Comparison of ENCODE assay signal across 10 mouse cellular contexts in genomic region chr11:11831526-11831925, GRCm38 (mm10). TPM values are rescaled to one million over a fixed set of nuclear protein-coding genes. Genes with fewer than 3 reads are reported as not detected.
DNase-seq lines count a peak whose midpoint lies in the region; ATAC-seq lines count a peak whose summit lies in the region.
"Had no signal": no experiment of that assay in that cellular context is flagged by ENCODE, and none has a peak within 500 bp of the region (broad histone marks: within the 10 kb centered on the region; RNA-seq: fewer than 3 reads in every experiment).

No protein-coding gene starts in this region.

- no peak overlapping the region for H3K9ac ChIP-seq in forebrain, embryonic 13.5 days
- peak overlapping the region; percentile 34; the same call in 1 of the 2 replicates for H3K9ac ChIP-seq in kidney, embryonic 14.5 days (ENCODE audit: low read depth, low read length)
- H3K9ac ChIP-seq in hindbrain, embryonic 13.5 days = no peak overlapping the region
- H3K9ac ChIP-seq in liver, embryonic 12.5 days = no peak overlapping the region

- H3K9me3 ChIP-seq in forebrain, embryonic 10.5 days = no peaks in the 10 kb centered on the region
- no peaks in the 10 kb centered on the region for H3K9me3 ChIP-seq in forebrain, embryonic 13.5 days (replicated peaks)
- no peaks in the 10 kb centered on the region for H3K9me3 ChIP-seq in kidney, embryonic 14.5 days (ENCODE audit: control insufficient read depth, low read length)
- H3K9me3 ChIP-seq in hindbrain, embryonic 13.5 days = no peaks in the 10 kb centered on the region
- no peaks in the 10 kb centered on the region for H3K9me3 ChIP-seq in liver, embryonic 12.5 days (replicated peaks)

- no peak overlapping the region for H3K4me3 ChIP-seq in forebrain, embryonic 10.5 days
- H3K4me3 ChIP-seq in forebrain, embryonic 13.5 days = no peak overlapping the region
- H3K4me3 ChIP-seq in kidney, embryonic 14.5 days (ENCODE audit: low read length) = no peak overlapping the region
- H3K4me3 ChIP-seq in hindbrain, embryonic 13.5 days = no peak overlapping the region
- no peak overlapping the region for H3K4me3 ChIP-seq in liver, embryonic 12.5 days

- ATAC-seq in forebrain, embryonic 13.5 days = no peak
- ATAC-seq in kidney, embryonic 14.5 days (ENCODE audit: low FRiP score, low TSS enrichment) = no peak
- no peak for ATAC-seq in hindbrain, embryonic 13.5 days (ENCODE audit: low FRiP score)
- no peak for ATAC-seq in liver, embryonic 12.5 days

- peak overlapping the region; percentile 81 for H3K27ac ChIP-seq in forebrain, embryonic 10.5 days
- no peak overlapping the region for H3K27ac ChIP-seq in forebrain, embryonic 13.5 days
- H3K27ac ChIP-seq in kidney, embryonic 14.5 days (ENCODE audit: low read depth, low read length) = peak overlapping the region; percentile 92
- H3K27ac ChIP-seq in hindbrain, embryonic 13.5 days = peak overlapping the region; percentile 48; the same call in 1 of the 2 replicates
- H3K27ac ChIP-seq in liver, embryonic 12.5 days = peak overlapping the region; percentile 73
- H3K27ac ChIP-seq: macrophage had no signal

- H3K4me1 ChIP-seq in forebrain, embryonic 10.5 days = peaks cover 81% of the 10 kb centered on the region
- peaks cover 35% of the 10 kb centered on the region for H3K4me1 ChIP-seq in forebrain, embryonic 13.5 days
- H3K4me1 ChIP-seq in kidney, embryonic 14.5 days (ENCODE audit: control insufficient read depth, insufficient read depth, low read length) = peaks cover 59% of the 10 kb centered on the region
- H3K4me1 ChIP-seq in hindbrain, embryonic 13.5 days (replicated peaks) = peaks cover 45% of the 10 kb centered on the region
- peaks cover 82% of the 10 kb centered on the region for H3K4me1 ChIP-seq in liver, embryonic 12.5 days

- no peak overlapping the region for H3K4me2 ChIP-seq in forebrain, embryonic 13.5 days
- H3K4me2 ChIP-seq in kidney, embryonic 14.5 days (replicated peaks; ENCODE audit: low read depth, low read length) = no peak overlapping the region
- H3K4me2 ChIP-seq in hindbrain, embryonic 13.5 days = no peak overlapping the region
- peak overlapping the region; percentile 19; the same call in 1 of the 2 replicates for H3K4me2 ChIP-seq in liver, embryonic 12.5 days

- 7% methylated on average over 6 of the region's 6 CpGs for WGBS in forebrain, embryonic 10.5 days
- 37% methylated on average over 6 of the region's 6 CpGs for WGBS in forebrain, embryonic 13.5 days
- WGBS in kidney, embryonic 14.5 days = 16% methylated on average over 6 of the region's 6 CpGs
- WGBS in hindbrain, embryonic 13.5 days = 18% methylated on average over 6 of the region's 6 CpGs
- 49% methylated on average over 6 of the region's 6 CpGs for WGBS in liver, embryonic 12.5 days (ENCODE audit: insufficient replicate concordance)

- H3K27me3 ChIP-seq in forebrain, embryonic 10.5 days (ENCODE audit: poor library complexity, severe bottlenecking) = peaks cover 57% of the 10 kb centered on the region
- H3K27me3 ChIP-seq in forebrain, embryonic 13.5 days = peaks cover 3% of the 10 kb centered on the region
- H3K27me3 ChIP-seq in kidney, embryonic 14.5 days (ENCODE audit: control insufficient read depth, insufficient read depth, low read length) = no peaks in the 10 kb centered on the region
- no peaks in the 10 kb centered on the region for H3K27me3 ChIP-seq in hindbrain, embryonic 13.5 days
- H3K27me3 ChIP-seq in liver, embryonic 12.5 days (replicated peaks) = peaks cover 54% of the 10 kb centered on the region

- no peaks in the 10 kb centered on the region for H3K36me3 ChIP-seq in forebrain, embryonic 10.5 days (replicated peaks)
- H3K36me3 ChIP-seq in forebrain, embryonic 13.5 days (ENCODE audit: poor library complexity, severe bottlenecking) = no peaks in the 10 kb centered on the region
- no peaks in the 10 kb centered on the region for H3K36me3 ChIP-seq in kidney, embryonic 14.5 days (ENCODE audit: control insufficient read depth, insufficient read depth, low read length)
- H3K36me3 ChIP-seq in hindbrain, embryonic 13.5 days = no peaks in the 10 kb centered on the region
- H3K36me3 ChIP-seq in liver, embryonic 12.5 days = no peaks in the 10 kb centered on the region

- no peak for DNase-seq in forebrain, embryonic 10.5 days (ENCODE audit: extremely low spot score, low spot score)
- no peak for DNase-seq in kidney, postnatal 4 days
- no peak for DNase-seq in cerebellum, postnatal 4 days (ENCODE audit: low spot score in 2 of 2)
- DNase-seq in urinary bladder, postnatal 36 days (ENCODE audit: low spot score in 2 of 2) = no peak
- DNase-seq: cerebellum, postnatal 36 days had no signal

RNA-seq across cellular contexts. Expression of gene Fignl1, which starts 22.8 kb away (rescaled TPM):
- polyA plus RNA-seq in forebrain, embryonic 10.5 days (2016; fragmentation: Nextera tagmentation; extraction: Ambion mirVana) = 101 and 114 TPM in 2 replicates
- polyA plus RNA-seq in forebrain, embryonic 13.5 days (2015; fragmentation: Nextera tagmentation; extraction: Ambion mirVana) = 51.5 and 55.5 TPM in 2 replicates
- 59.2 and 85.4 TPM in 2 replicates for polyA plus RNA-seq in kidney, embryonic 14.5 days (2014; fragmentation: Nextera tagmentation; extraction: Ambion mirVana)
- polyA plus RNA-seq in hindbrain, embryonic 13.5 days (2015; fragmentation: Nextera tagmentation; extraction: Ambion mirVana) = 15.4 and 15.5 TPM in 2 replicates
- 126 and 130 TPM in 2 replicates for polyA plus RNA-seq in liver, embryonic 12.5 days (2016; fragmentation: Nextera tagmentation; extraction: Ambion mirVana)
